Mouse (Mus musculus) ovary, postnatal 36 days (tissue): ENCODE measurements around the gene Ipp.

Experiments
- DNase-seq: peaks from one replicate; pipeline ENCODE4 v3.0.0; 2022; ENCODE audit warnings: low spot score, mixed read lengths

Ipp gene

GRCm38 (mm10) chr4:116507425-116508218 is at the start of gene Ipp:
Ipp (plus strand) TSS chr4:116507549.
- DNase-seq = peak; percentile 95

GRCm38 (mm10) chr4:116461943-116462342 is 45.4 kb upstream of the Ipp start:
- DNase-seq = no peak

- no peak for DNase-seq
Measured at GRCm38 (mm10) chr4:116463231-116464125, 43.9 kb upstream of the Ipp start.

GRCm38 (mm10) chr4:116464126-116464981 is 43.0 kb upstream of the Ipp start, which contains the start of gene Mast2:
Mast2 (minus strand) TSS chr4:116464183.
- DNase-seq = peak; percentile 85

- no peak for DNase-seq
Measured at GRCm38 (mm10) chr4:116481322-116481721, 26.0 kb upstream of the Ipp start.

- DNase-seq = no peak
Measured at GRCm38 (mm10) chr4:116483476-116483875, 23.9 kb upstream of the Ipp start.

GRCm38 (mm10) chr4:116491119-116491536 is 16.2 kb upstream of the Ipp start:
- peak; percentile 47 for DNase-seq

- DNase-seq = no peak
Measured at GRCm38 (mm10) chr4:116491886-116492285, 15.5 kb upstream of the Ipp start.

GRCm38 (mm10) chr4:116492460-116492859 is 14.9 kb upstream of the Ipp start:
- no peak for DNase-seq

GRCm38 (mm10) chr4:116493646-116494045 is 13.7 kb upstream of the Ipp start:
- no peak for DNase-seq

- DNase-seq = no peak
Measured at GRCm38 (mm10) chr4:116499978-116500377, 7.4 kb upstream of the Ipp start.

- DNase-seq = no peak
Measured at GRCm38 (mm10) chr4:116506886-116507424, 394 bp upstream of the Ipp start.

GRCm38 (mm10) chr4:116531109-116531508 is 23.8 kb downstream of the Ipp start:
- DNase-seq = no peak

GRCm38 (mm10) chr4:116536351-116536750 is 29.0 kb downstream of the Ipp start:
- no peak for DNase-seq

- no peak for DNase-seq
Measured at GRCm38 (mm10) chr4:116537737-116538136, 30.4 kb downstream of the Ipp start.

GRCm38 (mm10) chr4:116550432-116550831 is 43.1 kb downstream of the Ipp start:
- DNase-seq = no peak

GRCm38 (mm10) chr4:116553035-116553434 is 45.7 kb downstream of the Ipp start:
- no peak for DNase-seq

GRCm38 (mm10) chr4:116555413-116556300 is 48.3 kb downstream of the Ipp start, which contains the start of gene Tmem69:
Tmem69 (minus strand) TSS chr4:116555936.
- DNase-seq = peak; percentile 65

GRCm38 (mm10) chr4:116556561-116557305 is 49.4 kb downstream of the Ipp start:
- DNase-seq = peak; percentile 92
